Mouse (Mus musculus) brain, adult 10 weeks (tissue): ENCODE measurements around the gene Brcc3. TPM values are rescaled to one million over a fixed set of nuclear protein-coding genes. Genes with fewer than 3 reads are reported as not detected.

Experiments used
- polyA plus RNA-seq: library from polyadenylated mRNA; stranded (reverse); fragments of 350-450 nt; fragmentation: Illumina TruSeq; extraction: RNeasy Lipid Tissue Mini Kit (QIAGEN cat#74804); gene quantifications from one replicate; pipeline ENCODE4 v1.2.3, GENCODE M21; 2015; ENCODE audit warnings: low read depth, low replicate concordance

Brcc3 gene
- 42.9 TPM for polyA plus RNA-seq

DNA sequence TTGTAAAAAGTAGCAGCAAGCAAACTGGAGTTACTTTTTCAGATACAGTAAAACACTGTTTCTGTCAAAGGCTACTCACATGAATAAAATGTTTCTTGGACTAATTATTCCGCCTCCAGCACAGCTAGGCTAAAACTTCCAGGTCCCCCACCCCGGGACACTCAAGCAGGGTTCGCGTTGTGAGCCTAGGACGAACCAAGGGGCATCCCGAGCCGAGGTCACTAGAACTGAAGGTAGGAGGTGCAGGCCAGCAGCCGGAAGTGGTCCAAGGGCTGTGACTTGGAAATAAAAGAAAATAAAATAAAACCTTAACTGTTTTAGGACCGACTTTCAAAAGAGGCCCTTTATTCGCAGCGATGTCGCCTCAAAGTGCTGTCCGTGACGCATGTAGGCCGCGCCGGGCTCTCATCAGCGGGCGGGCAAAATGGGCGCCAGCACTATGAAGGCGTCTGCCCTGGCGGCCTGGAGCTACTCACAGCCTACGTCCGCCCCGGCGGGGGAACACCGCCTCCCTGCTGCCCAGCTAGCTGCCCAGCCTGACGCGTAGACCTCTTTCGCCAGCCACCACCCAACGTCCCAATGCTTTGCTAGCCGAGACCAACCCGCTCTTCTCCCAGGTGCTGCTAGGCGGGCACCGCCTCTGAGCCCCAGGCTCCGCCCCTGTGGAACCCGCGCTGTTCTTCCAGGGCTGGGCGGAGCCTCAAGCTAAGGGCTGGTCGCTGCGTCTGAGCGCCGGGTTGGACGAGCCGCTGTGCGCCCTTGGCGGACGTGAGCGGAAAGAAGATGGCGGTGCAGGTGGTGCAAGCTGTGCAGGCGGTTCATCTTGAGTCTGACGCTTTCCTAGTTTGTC lies at the start of gene Brcc3, which contains the start of the genes Cmc4 and Mtcp1:
Gene Brcc3 (plus strand): TSS at position 693 of the 850 bp plus-strand sequence.
Gene Cmc4 (minus strand): TSS at position 649 of the 850 bp plus-strand sequence.
Gene Mtcp1 (minus strand): TSS at position 653 of the 850 bp plus-strand sequence.

DNA sequence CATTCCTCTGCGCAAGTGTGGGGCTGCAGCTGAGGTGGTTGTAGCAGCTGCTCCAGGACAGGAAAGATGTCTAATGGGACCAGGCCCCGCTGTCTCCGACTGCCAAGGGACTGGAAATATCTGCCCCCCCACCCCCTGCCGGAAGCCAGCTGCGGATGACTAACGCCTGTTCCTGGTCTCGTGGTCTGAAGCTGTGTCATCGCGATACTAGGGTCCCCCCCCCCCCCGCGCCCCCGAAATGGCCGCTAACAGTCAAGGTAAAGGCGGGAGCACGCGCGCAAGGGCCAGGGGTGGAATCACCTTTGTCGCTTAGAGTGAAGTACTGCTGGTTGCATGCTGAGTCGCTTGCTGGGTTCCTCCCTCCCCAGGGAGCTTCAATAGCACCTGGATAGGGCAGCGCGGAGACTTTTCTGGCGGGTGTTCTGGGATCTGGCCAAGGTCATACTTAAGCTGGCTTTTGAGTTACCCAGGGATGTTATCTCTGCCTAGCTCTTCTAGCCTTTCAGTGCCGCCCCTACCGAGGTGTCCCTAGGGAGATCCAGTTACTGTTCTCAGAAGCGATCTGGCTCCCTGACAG lies 34.1 kb upstream of the Brcc3 start, which contains the start of the genes Fundc2 and F8:
Gene Fundc2 (plus strand): TSS at position 205 of the 577 bp plus-strand sequence.
Gene F8 (minus strand): TSS at position 421 of the 577 bp plus-strand sequence.

Other genes with a start within 250 kb of the Brcc3 start
- gene Fundc2, start 34.2 kb upstream of the Brcc3 start, polyA plus RNA-seq = 63.9 TPM
- gene F8, start 34.0 kb upstream of the Brcc3 start, polyA plus RNA-seq = 0.97 TPM
- gene Cmc4, start within 50 bp of the Brcc3 start, polyA plus RNA-seq = 19.1 TPM
- gene Mtcp1, start within 50 bp of the Brcc3 start, polyA plus RNA-seq = 7.4 TPM
- 112 TPM for gene Vbp1, start 97.7 kb downstream of the Brcc3 start, polyA plus RNA-seq
- 44.9 TPM for gene Rab39b, start 161.6 kb downstream of the Brcc3 start, polyA plus RNA-seq